In genomic region chr17:29095201-29095733, GRCm38 (mm10) we compare ENCODE assay signal across 8 mouse cellular contexts. TPM values are rescaled to one million over a fixed set of nuclear protein-coding genes. Genes with fewer than 3 reads are reported as not detected.
DNase-seq lines count a peak whose midpoint lies in the region; ATAC-seq lines count a peak whose summit lies in the region.

No protein-coding gene starts in this region.

- H3K27ac ChIP-seq in forebrain, embryonic 10.5 days, result peak overlapping the region; percentile 83
- peak overlapping the region; percentile 80 for H3K27ac ChIP-seq in heart, embryonic 15.5 days
- no peak overlapping the region for H3K27ac ChIP-seq in liver, embryonic 13.5 days
- peak overlapping the region; percentile 49; the same call in 1 of the 2 replicates for H3K27ac ChIP-seq in stomach, embryonic 14.5 days (ENCODE audit: low read length)

- 0% methylated on average over 44 of the region's 44 CpGs for WGBS in forebrain, embryonic 10.5 days
- WGBS in heart, embryonic 15.5 days, result under 1% methylated on average over 44 of the region's 44 CpGs
- under 1% methylated on average over 44 of the region's 44 CpGs for WGBS in liver, embryonic 13.5 days (ENCODE audit: insufficient replicate concordance)
- 0% methylated on average over 37 of the region's 44 CpGs for WGBS in stomach, embryonic 14.5 days

- H3K4me3 ChIP-seq in forebrain, embryonic 10.5 days, result peak overlapping the region; percentile 61
- peak overlapping the region; percentile 62 for H3K4me3 ChIP-seq in heart, embryonic 15.5 days
- H3K4me3 ChIP-seq in liver, embryonic 13.5 days (replicated peaks), result peak overlapping the region; percentile 62
- H3K4me3 ChIP-seq in stomach, embryonic 14.5 days (ENCODE audit: low read depth, low read length), result peak overlapping the region; percentile 50

- DNase-seq in CD8-positive naive resting alpha-beta T cell, adult 2 months (ENCODE audit: low read depth in 2 of 2, low spot score in 2 of 2), result peak; percentile 98
- DNase-seq in c-Kit-positive CD71-negative TER-119-negative erythroid progenitor cells, embryonic 14.5 days (ENCODE audit: low read depth), result peak; percentile 95
- peak; percentile 88 for DNase-seq in forebrain, embryonic 10.5 days (ENCODE audit: extremely low spot score, low spot score)
- peak; percentile 94 to 96 for DNase-seq in kidney, postnatal 25 days
- DNase-seq in liver, embryonic 13.5 days, result peak; percentile 84
- DNase-seq in natural killer cell, adult 2 months (ENCODE audit: low spot score in 2 of 2), result peak; percentile 97

- H3K27me3 ChIP-seq in forebrain, embryonic 10.5 days (ENCODE audit: poor library complexity, severe bottlenecking), result peaks cover 67% of the 10 kb centered on the region
- H3K27me3 ChIP-seq in heart, embryonic 15.5 days, result peaks cover 10% of the 10 kb centered on the region
- H3K27me3 ChIP-seq in liver, embryonic 13.5 days, result peaks cover 53% of the 10 kb centered on the region
- H3K27me3 ChIP-seq in stomach, embryonic 14.5 days (ENCODE audit: control insufficient read depth, insufficient read depth, low read length), result no peaks in the 10 kb centered on the region

- H3K4me1 ChIP-seq in forebrain, embryonic 10.5 days, result peaks cover 36% of the 10 kb centered on the region
- H3K4me1 ChIP-seq in heart, embryonic 15.5 days (replicated peaks), result peaks cover 22% of the 10 kb centered on the region
- peaks cover 31% of the 10 kb centered on the region for H3K4me1 ChIP-seq in liver, embryonic 13.5 days (replicated peaks)
- H3K4me1 ChIP-seq in stomach, embryonic 14.5 days (ENCODE audit: control insufficient read depth, insufficient read depth, low read length), result peaks cover 17% of the 10 kb centered on the region; the same call in 1 of the 2 replicates

- 0 out of 2 replicates have a peak, but pooled peaks cover 4% of the 10 kb centered on the region for H3K36me3 ChIP-seq in forebrain, embryonic 10.5 days (replicated peaks)
- peaks cover 8% of the 10 kb centered on the region for H3K36me3 ChIP-seq in heart, embryonic 15.5 days
- 0 out of 2 replicates have a peak, but pooled peaks cover 3% of the 10 kb centered on the region for H3K36me3 ChIP-seq in liver, embryonic 13.5 days
- no peaks in the 10 kb centered on the region for H3K36me3 ChIP-seq in stomach, embryonic 14.5 days (ENCODE audit: control insufficient read depth, insufficient read depth, low read length)

- peak; percentile 78 for ATAC-seq in heart, embryonic 15.5 days (replicated peaks; ENCODE audit: insufficient number of reproducible peaks, insufficient read depth, low FRiP score, low read depth)
- ATAC-seq in liver, embryonic 13.5 days (ENCODE audit: low read depth), result peak; percentile 67
- ATAC-seq in stomach, embryonic 14.5 days (ENCODE audit: insufficient number of reproducible peaks, insufficient read depth, low FRiP score, low read depth), result peak; percentile 69

- H3K9ac ChIP-seq in heart, embryonic 15.5 days, result peak overlapping the region; percentile 74
- peak overlapping the region; percentile 63 for H3K9ac ChIP-seq in liver, embryonic 13.5 days
- H3K9ac ChIP-seq in stomach, embryonic 14.5 days (replicated peaks; ENCODE audit: low read depth, low read length), result peak overlapping the region; percentile 55

- peaks cover 4% of the 10 kb centered on the region; the same call in 1 of the 2 replicates for H3K9me3 ChIP-seq in forebrain, embryonic 10.5 days
- no peaks in the 10 kb centered on the region for H3K9me3 ChIP-seq in heart, embryonic 15.5 days (replicated peaks)
- no peaks in the 10 kb centered on the region for H3K9me3 ChIP-seq in liver, embryonic 13.5 days (replicated peaks)
- H3K9me3 ChIP-seq in stomach, embryonic 14.5 days (ENCODE audit: control insufficient read depth, low read depth, low read length), result no peaks in the 10 kb centered on the region

- peak overlapping the region; percentile 96 for H3K4me2 ChIP-seq in heart, embryonic 15.5 days
- H3K4me2 ChIP-seq in liver, embryonic 13.5 days, result peak overlapping the region; percentile 84
- H3K4me2 ChIP-seq in stomach, embryonic 14.5 days (replicated peaks; ENCODE audit: low read depth, low read length), result peak overlapping the region; percentile 92

RNA-seq across cellular contexts. Expression of gene Cdkn1a, which starts 4.5 kb away (rescaled TPM):
- polyA plus RNA-seq in forebrain, embryonic 10.5 days (2016; fragmentation: Nextera tagmentation; extraction: Ambion mirVana), result 14.0 and 16.8 TPM in 2 replicates
- 53.3 and 64.4 TPM in 2 replicates for polyA plus RNA-seq in heart, embryonic 15.5 days (2015; fragmentation: Nextera tagmentation; extraction: Ambion mirVana)
- 8.6 and 10.1 TPM in 2 replicates for polyA plus RNA-seq in liver, embryonic 13.5 days (2015; fragmentation: Nextera tagmentation; extraction: Ambion mirVana)
- 62.0 and 62.6 TPM in 2 replicates for polyA plus RNA-seq in stomach, embryonic 14.5 days (2014; fragmentation: Nextera tagmentation; extraction: Ambion mirVana)

RNA-seq across cellular contexts. Expression of gene Rab44, which starts 18.7 kb away (rescaled TPM):
- polyA plus RNA-seq in forebrain, embryonic 10.5 days (2016; fragmentation: Nextera tagmentation; extraction: Ambion mirVana), result 0.20 and 0.25 TPM in 2 replicates
- 0.66 and 3.1 TPM in 2 replicates for polyA plus RNA-seq in heart, embryonic 15.5 days (2015; fragmentation: Nextera tagmentation; extraction: Ambion mirVana)
- polyA plus RNA-seq in liver, embryonic 13.5 days (2015; fragmentation: Nextera tagmentation; extraction: Ambion mirVana), result 4.4 and 5.3 TPM in 2 replicates
- polyA plus RNA-seq in stomach, embryonic 14.5 days (2014; fragmentation: Nextera tagmentation; extraction: Ambion mirVana), result 0.39 and 0.97 TPM in 2 replicates
